Mouse (Mus musculus) heart, postnatal 0 days (tissue): ENCODE results near the gene Srsf2.

Experiments
- CTCF ChIP-seq: IDR thresholded peaks from 2 replicates; pipeline ENCODE4 v1.5.1; 2016; ENCODE audit warnings: antibody characterized with exemption, control low read depth, low read depth
- EP300 ChIP-seq: IDR thresholded peaks from 2 replicates; pipeline ENCODE4 v1.6.1; 2016; ENCODE audit warnings: antibody characterized with exemption, low read depth

GRCm38 (mm10) chr11:116807526-116807925 is 45.4 kb downstream of the Srsf2 start:
- TF ChIP-seq CTCF (no peak), EP300 (no peak)
